ENCODE assay signal across 8 mouse cellular contexts in genomic region chr10:121429981-121430682, GRCm38 (mm10). TPM values are rescaled to one million over a fixed set of nuclear protein-coding genes. Genes with fewer than 3 reads are reported as not detected.
DNase-seq lines count a peak whose midpoint lies in the region; ATAC-seq lines count a peak whose summit lies in the region.

No protein-coding gene starts in this region.

- peak overlapping the region; percentile 76 for H3K27ac ChIP-seq in kidney, embryonic 14.5 days (ENCODE audit: low read depth, low read length)
- H3K27ac ChIP-seq in forebrain, embryonic 12.5 days: peak overlapping the region; percentile 50; the same call in 1 of the 2 replicates
- H3K27ac ChIP-seq in intestine, embryonic 16.5 days (ENCODE audit: low read length): peak overlapping the region; percentile 81

- peak; percentile 54 for ATAC-seq in kidney, embryonic 14.5 days (ENCODE audit: low FRiP score, low TSS enrichment)
- ATAC-seq in forebrain, embryonic 12.5 days (ENCODE audit: low FRiP score): peak; percentile 18; the same call in 1 of the 2 replicates
- no peak for ATAC-seq in intestine, embryonic 16.5 days

- peak overlapping the region; percentile 29; the same call in 1 of the 2 replicates for H3K9ac ChIP-seq in kidney, embryonic 14.5 days (ENCODE audit: low read depth, low read length)
- H3K9ac ChIP-seq in forebrain, embryonic 12.5 days: no peak overlapping the region
- H3K9ac ChIP-seq in intestine, embryonic 16.5 days (ENCODE audit: low read depth, low read length): peak overlapping the region; percentile 51; the same call in 1 of the 2 replicates

- WGBS in kidney, embryonic 14.5 days: 10% methylated on average over 14 of the region's 14 CpGs
- WGBS in forebrain, embryonic 12.5 days: 37% methylated on average over 14 of the region's 14 CpGs
- WGBS in intestine, embryonic 16.5 days: 20% methylated on average over 14 of the region's 14 CpGs

- no peaks in the 10 kb centered on the region for H3K9me3 ChIP-seq in kidney, embryonic 14.5 days (ENCODE audit: control insufficient read depth, low read length)
- no peaks in the 10 kb centered on the region for H3K9me3 ChIP-seq in forebrain, embryonic 12.5 days
- no peaks in the 10 kb centered on the region for H3K9me3 ChIP-seq in intestine, embryonic 16.5 days (ENCODE audit: control insufficient read depth, low read length)
- H3K9me3 ChIP-seq in megakaryocyte, embryonic 14.5 days: no peaks in the 10 kb centered on the region

- H3K4me2 ChIP-seq in kidney, embryonic 14.5 days (replicated peaks; ENCODE audit: low read depth, low read length): peak overlapping the region; percentile 33
- H3K4me2 ChIP-seq in forebrain, embryonic 12.5 days: no peak overlapping the region
- peak overlapping the region; percentile 26 for H3K4me2 ChIP-seq in intestine, embryonic 16.5 days (ENCODE audit: low read depth, low read length)

- peaks cover 59% of the 10 kb centered on the region for H3K4me1 ChIP-seq in kidney, embryonic 14.5 days (ENCODE audit: control insufficient read depth, insufficient read depth, low read length)
- H3K4me1 ChIP-seq in forebrain, embryonic 12.5 days: peaks cover 29% of the 10 kb centered on the region
- H3K4me1 ChIP-seq in intestine, embryonic 16.5 days (ENCODE audit: control insufficient read depth, insufficient read depth, low read length): peaks cover 81% of the 10 kb centered on the region
- H3K4me1 ChIP-seq in megakaryocyte, embryonic 14.5 days: peaks cover 69% of the 10 kb centered on the region

- no peaks in the 10 kb centered on the region for H3K27me3 ChIP-seq in kidney, embryonic 14.5 days (ENCODE audit: control insufficient read depth, insufficient read depth, low read length)
- H3K27me3 ChIP-seq in forebrain, embryonic 12.5 days: 0 out of 2 replicates have a peak, but pooled peaks cover 12% of the 10 kb centered on the region
- no peaks in the 10 kb centered on the region for H3K27me3 ChIP-seq in intestine, embryonic 16.5 days (replicated peaks; ENCODE audit: control insufficient read depth, insufficient read depth, low read length)
- H3K27me3 ChIP-seq in megakaryocyte, embryonic 14.5 days (replicated peaks): peaks cover 28% of the 10 kb centered on the region

- 0 out of 2 replicates have a peak overlapping the region, but pooled peaks have one; percentile 9 for H3K4me3 ChIP-seq in kidney, embryonic 14.5 days (ENCODE audit: low read length)
- H3K4me3 ChIP-seq in forebrain, embryonic 12.5 days (replicated peaks): no peak overlapping the region
- no peak overlapping the region for H3K4me3 ChIP-seq in intestine, embryonic 16.5 days (ENCODE audit: low read length)
- H3K4me3 ChIP-seq in megakaryocyte, embryonic 14.5 days (replicated peaks): peak overlapping the region; percentile 87

- no peaks in the 10 kb centered on the region for H3K36me3 ChIP-seq in kidney, embryonic 14.5 days (ENCODE audit: control insufficient read depth, insufficient read depth, low read length)
- H3K36me3 ChIP-seq in forebrain, embryonic 12.5 days (replicated peaks): no peaks in the 10 kb centered on the region
- H3K36me3 ChIP-seq in intestine, embryonic 16.5 days (ENCODE audit: control insufficient read depth, insufficient read depth, low read length): no peaks in the 10 kb centered on the region
- no peaks in the 10 kb centered on the region for H3K36me3 ChIP-seq in megakaryocyte, embryonic 14.5 days (replicated peaks; ENCODE audit: low read length)

- DNase-seq in kidney, adult 9 months: no peak
- DNase-seq in spleen, adult 12 weeks (ENCODE audit: low spot score): no peak
- DNase-seq in urinary bladder, adult 2 months (ENCODE audit: low spot score): no peak
- no peak for DNase-seq in T-cell, adult 2 months (ENCODE audit: low spot score)

RNA-seq across cellular contexts. Expression of gene Rassf3, which starts 46.0 kb away (rescaled TPM):
- 8.9 and 13.5 TPM in 2 replicates for polyA plus RNA-seq in kidney, embryonic 14.5 days (2014; fragmentation: Nextera tagmentation; extraction: Ambion mirVana)
- polyA plus RNA-seq in forebrain, embryonic 12.5 days (2016; fragmentation: Nextera tagmentation; extraction: Ambion mirVana): 6.6 and 7.3 TPM in 2 replicates
- polyA plus RNA-seq in intestine, embryonic 16.5 days (2015; fragmentation: Nextera tagmentation; extraction: Ambion mirVana): 15.7 and 22.2 TPM in 2 replicates
- 1.9 TPM in 1 of 2 replicates, not detected in the other for polyA plus RNA-seq in megakaryocyte, embryonic 14.5 days (2012; ENCODE audit: insufficient read depth, low replicate concordance)
- 106 and 139 TPM in 2 replicates for polyA plus RNA-seq in urinary bladder, adult 2 months (2012; rRNA removed)

Comparison
In these comparisons a context has a peak if more than half of its experiments do, and no peak if none do; other contexts are left out.
1. H3K4me3 ChIP-seq: peak in kidney, embryonic 14.5 days (single experiment) and megakaryocyte, embryonic 14.5 days (single experiment); none in forebrain, embryonic 12.5 days (single experiment) and intestine, embryonic 16.5 days (single experiment).
2. Peak in every context shown above with its lines, with median percentiles within 50 percentile points of each other: H3K27ac ChIP-seq.